Mouse (Mus musculus) embryonic facial prominence, embryonic 10.5 days (tissue): ENCODE measurements around the gene Slc25a42. TPM values are rescaled to one million over a fixed set of nuclear protein-coding genes. Genes with fewer than 3 reads are reported as not detected.
"Not testable (repeated sequence)": the region's sequence is repeated elsewhere in the genome, so short reads cannot be mapped to it uniquely, and the experiment has no call there.

Experiments
- DNase-seq: peaks from one replicate; pipeline ENCODE4 v3.0.0-alpha.2; 2017; ENCODE audit warnings: low spot score
- H3K27ac ChIP-seq: fragments of 300-500 bp; sonication (generic); replicated peaks from 2 replicates; pipeline ENCODE4 v1.5.1; 2016; ENCODE audit warnings: mild to moderate bottlenecking
- H3K27me3 ChIP-seq: fragments of 300-500 bp; sonication (generic); replicated peaks from 2 replicates; pipeline ENCODE4 v1.6.1; 2016; ENCODE audit warnings: low read depth, mild to moderate bottlenecking; ENCODE audit not compliant: poor library complexity, severe bottlenecking
- H3K36me3 ChIP-seq: fragments of 300-500 bp; sonication (generic); replicated peaks from 2 replicates; pipeline ENCODE4 v1.6.1; 2016; ENCODE audit warnings: mild to moderate bottlenecking, moderate library complexity
- H3K4me1 ChIP-seq: fragments of 300-500 bp; sonication (generic); 2 replicates; pipeline ENCODE4 v1.6.1; 2016
- H3K4me3 ChIP-seq: fragments of 300-500 bp; sonication (generic); 2 replicates; pipeline ENCODE4 v1.5.1; 2016; ENCODE audit warnings: mild to moderate bottlenecking, moderate library complexity
- H3K9me3 ChIP-seq: fragments of 300-500 bp; sonication (generic); 2 replicates; pipeline ENCODE4 v1.6.1; 2016; ENCODE audit warnings: mild to moderate bottlenecking
- WGBS: fragments of 180-500 bp; shearing (Covaris S2); methylation state at CpG from one replicate; pipeline ENCODE4 v1.1.7; 2016; 5-methylcytosine and 5-hydroxymethylcytosine counted together
- polyA plus RNA-seq: library from polyadenylated mRNA; unstranded; fragments of >200 nt; fragmentation: Nextera tagmentation; extraction: Ambion mirVana; gene quantifications from 2 replicates; pipeline ENCODE4 v1.2.1, GENCODE M21; 2016

Gene Slc25a42
- polyA plus RNA-seq, 1 experiment from 2014 or later = 2.6 TPM

- Histone ChIP-seq H3K4me1 (peaks cover 20% of the 10 kb centered on the region), H3K36me3 (peaks cover 40% of the 10 kb centered on the region), H3K27me3 (no peaks in the 10 kb centered on the region), H3K27ac (no peak overlapping the region), H3K4me3 (no peak overlapping the region), H3K9me3 (no peaks in the 10 kb centered on the region)
- DNase-seq = no peak
- WGBS = 91% methylated on average over 9 of the region's 9 CpGs
These were observed 18.7 kb upstream of the Slc25a42 start for GRCm38 (mm10) chr8:70230837-70231236.

- Histone ChIP-seq H3K36me3 (peaks cover 68% of the 10 kb centered on the region), H3K4me1 (peaks cover 3% of the 10 kb centered on the region), H3K27me3 (no peaks in the 10 kb centered on the region), H3K9me3 (no peaks in the 10 kb centered on the region), H3K27ac (no peak overlapping the region), H3K4me3 (no peak overlapping the region)
- no peak for DNase-seq
- 41% methylated on average over 4 of the region's 4 CpGs for WGBS
These were observed 15.9 kb upstream of the Slc25a42 start for GRCm38 (mm10) chr8:70227997-70228396.

- peak; percentile 45 for DNase-seq
- Histone ChIP-seq H3K4me3 (no peak overlapping the region), H3K4me1 (peaks cover 12% of the 10 kb centered on the region), H3K27me3 (no peaks in the 10 kb centered on the region; the same call in 1 of the 2 replicates), H3K36me3 (peaks cover 56% of the 10 kb centered on the region), H3K9me3 (no peaks in the 10 kb centered on the region), H3K27ac (no peak overlapping the region)
- 56% methylated on average over 6 of the region's 6 CpGs for WGBS
These were observed 11.2 kb upstream of the Slc25a42 start for GRCm38 (mm10) chr8:70223341-70223740.

GRCm38 (mm10) chr8:70222041-70222440 is 9.9 kb upstream of the Slc25a42 start:
- H3K27ac ChIP-seq = no peak overlapping the region

GRCm38 (mm10) chr8:70220911-70221310 is 8.8 kb upstream of the Slc25a42 start:
- no peak overlapping the region for H3K27ac ChIP-seq
- WGBS = 93% methylated on average over 3 of the region's 3 CpGs
- DNase-seq = no peak
- peaks cover 46% of the 10 kb centered on the region for H3K36me3 ChIP-seq
- H3K9me3 ChIP-seq = no peaks in the 10 kb centered on the region
- no peak overlapping the region for H3K4me3 ChIP-seq
- H3K27me3 ChIP-seq = no peaks in the 10 kb centered on the region; the same call in 1 of the 2 replicates
- peaks cover 10% of the 10 kb centered on the region for H3K4me1 ChIP-seq

More at GRCm38 (mm10) chr8:70222041-70222440, 9.9 kb upstream of the Slc25a42 start:
- Histone ChIP-seq H3K9me3 (no peaks in the 10 kb centered on the region), H3K4me3 (no peak overlapping the region), H3K27me3 (no peaks in the 10 kb centered on the region; the same call in 1 of the 2 replicates), H3K4me1 (peaks cover 10% of the 10 kb centered on the region), H3K36me3 (peaks cover 47% of the 10 kb centered on the region)
- no peak for DNase-seq
- WGBS = 96% methylated on average over 12 of the region's 12 CpGs

- Histone ChIP-seq H3K4me1 (peaks cover 10% of the 10 kb centered on the region), H3K9me3 (no peaks in the 10 kb centered on the region)
These were observed 8.2 kb upstream of the Slc25a42 start for GRCm38 (mm10) chr8:70220236-70220840.

GRCm38 (mm10) chr8:70219107-70219684 is 7.1 kb upstream of the Slc25a42 start:
- Histone ChIP-seq H3K9me3 (no peaks in the 10 kb centered on the region), H3K4me1 (peaks cover 10% of the 10 kb centered on the region), H3K36me3 (peaks cover 29% of the 10 kb centered on the region), H3K4me3 (no peak overlapping the region), H3K27ac (no peak overlapping the region), H3K27me3 (no peaks in the 10 kb centered on the region; the same call in 1 of the 2 replicates)
- no peak for DNase-seq
- WGBS = 58% methylated on average over 5 of the region's 5 CpGs

More at GRCm38 (mm10) chr8:70220236-70220840, 8.2 kb upstream of the Slc25a42 start:
- DNase-seq = no peak
- H3K27me3 ChIP-seq = no peaks in the 10 kb centered on the region; the same call in 1 of the 2 replicates
- WGBS = 70% methylated on average over 8 of the region's 8 CpGs
- no peak overlapping the region for H3K4me3 ChIP-seq
- peaks cover 41% of the 10 kb centered on the region for H3K36me3 ChIP-seq
- no peak overlapping the region for H3K27ac ChIP-seq

GRCm38 (mm10) chr8:70217441-70217840 is 5.3 kb upstream of the Slc25a42 start:
- no peaks in the 10 kb centered on the region for H3K9me3 ChIP-seq

GRCm38 (mm10) chr8:70216566-70216965 is 4.5 kb upstream of the Slc25a42 start:
- DNase-seq = no peak
- Histone ChIP-seq H3K4me3 (no peak overlapping the region), H3K4me1 (peaks cover 24% of the 10 kb centered on the region), H3K36me3 (peaks cover 3% of the 10 kb centered on the region; the same call in 1 of the 2 replicates), H3K9me3 (no peaks in the 10 kb centered on the region), H3K27ac (no peak overlapping the region), H3K27me3 (peaks cover 2% of the 10 kb centered on the region)
- 56% methylated on average over 1 of the region's 1 CpGs for WGBS

More at GRCm38 (mm10) chr8:70217441-70217840, 5.3 kb upstream of the Slc25a42 start:
- Histone ChIP-seq H3K4me1 (peaks cover 16% of the 10 kb centered on the region), H3K4me3 (no peak overlapping the region), H3K27me3 (no peaks in the 10 kb centered on the region; the same call in 1 of the 2 replicates), H3K27ac (no peak overlapping the region), H3K36me3 (peaks cover 12% of the 10 kb centered on the region)
- no peak for DNase-seq

GRCm38 (mm10) chr8:70216161-70216560 is 4.1 kb upstream of the Slc25a42 start:
- H3K36me3 ChIP-seq, H3K27me3 ChIP-seq, H3K27ac ChIP-seq, H3K9me3 ChIP-seq, H3K4me3 ChIP-seq, DNase-seq: not testable (repeated sequence)
- H3K4me1 ChIP-seq = peaks cover 27% of the 10 kb centered on the region
- WGBS = 74% methylated on average over 3 of the region's 3 CpGs

GRCm38 (mm10) chr8:70215092-70215491 is 3.0 kb upstream of the Slc25a42 start:
- Histone ChIP-seq H3K4me1 (peaks cover 33% of the 10 kb centered on the region), H3K9me3 (no peaks in the 10 kb centered on the region), H3K4me3 (no peak overlapping the region), H3K27me3 (peaks cover 17% of the 10 kb centered on the region), H3K36me3 (no peaks in the 10 kb centered on the region), H3K27ac (no peak overlapping the region)
- DNase-seq = no peak
- WGBS = 71% methylated on average over 5 of the region's 5 CpGs

GRCm38 (mm10) chr8:70214411-70214810 is 2.3 kb upstream of the Slc25a42 start:
- peaks cover 21% of the 10 kb centered on the region for H3K27me3 ChIP-seq
- no peak overlapping the region for H3K27ac ChIP-seq
- WGBS = 75% methylated on average over 3 of the region's 3 CpGs
- H3K9me3 ChIP-seq = no peaks in the 10 kb centered on the region
- no peaks in the 10 kb centered on the region for H3K36me3 ChIP-seq
- no peak overlapping the region for H3K4me3 ChIP-seq
- peaks cover 28% of the 10 kb centered on the region for H3K4me1 ChIP-seq
- DNase-seq = no peak

- Histone ChIP-seq H3K9me3 (no peaks in the 10 kb centered on the region), H3K36me3 (no peaks in the 10 kb centered on the region), H3K27ac (peak overlapping the region; percentile 76), H3K4me3 (peak overlapping the region; percentile 73), H3K4me1 (peaks cover 30% of the 10 kb centered on the region), H3K27me3 (peaks cover 21% of the 10 kb centered on the region)
- no peak for DNase-seq
- whole genome bisulfite sequencing = 4% methylated on average over 31 of the region's 31 CpGs
These were observed 386 bp downstream of the Slc25a42 start for GRCm38 (mm10) chr8:70211726-70212111.
